Mouse (Mus musculus) limb, embryonic 13.5 days (tissue): ENCODE results near the gene Ccnf. TPM values are rescaled to one million over a fixed set of nuclear protein-coding genes. Genes with fewer than 3 reads are reported as not detected.

Experiments
- ATAC-seq: fragments of 200-750 bp; cut with Nextera tagmentation; 2 replicates; pipeline ENCODE4 v1.8.0; 2017; ENCODE audit warnings: low read depth, moderate number of reproducible peaks, moderate TSS enrichment; ENCODE audit not compliant: low FRiP score
- H3K27ac ChIP-seq: fragments of 300-500 bp; sonication (generic); 2 replicates; pipeline ENCODE4 v1.5.1; 2015; ENCODE audit warnings: inconsistent platforms, mild to moderate bottlenecking, moderate library complexity
- H3K27me3 ChIP-seq: fragments of 300-500 bp; sonication (generic); 2 replicates; pipeline ENCODE4 v1.6.1; 2015; ENCODE audit warnings: mild to moderate bottlenecking, inconsistent platforms
- H3K36me3 ChIP-seq: fragments of 300-500 bp; sonication (generic); 2 replicates; pipeline ENCODE4 v1.6.1; 2015; ENCODE audit warnings: inconsistent platforms, mild to moderate bottlenecking, moderate library complexity
- H3K4me1 ChIP-seq: fragments of 300-500 bp; sonication (generic); 2 replicates; pipeline ENCODE4 v1.6.1; 2015; ENCODE audit warnings: inconsistent platforms
- H3K4me2 ChIP-seq: fragments of 300-500 bp; sonication (generic); replicated peaks from 2 replicates; pipeline ENCODE4 v1.6.1; 2015; ENCODE audit warnings: inconsistent platforms, mild to moderate bottlenecking, moderate library complexity
- H3K4me3 ChIP-seq: fragments of 300-500 bp; sonication (generic); 2 replicates; pipeline ENCODE4 v1.5.1; 2015; ENCODE audit warnings: moderate library complexity, mild to moderate bottlenecking, inconsistent platforms
- H3K9ac ChIP-seq: fragments of 300-500 bp; sonication (generic); 2 replicates; pipeline ENCODE4 v1.6.1; 2015; ENCODE audit warnings: mild to moderate bottlenecking, inconsistent platforms
- H3K9me3 ChIP-seq: fragments of 300-500 bp; sonication (generic); 2 replicates; pipeline ENCODE4 v1.6.1; 2016; ENCODE audit warnings: inconsistent platforms
- WGBS: fragments of 180-500 bp; shearing (Covaris S2); methylation state at CpG from one replicate; pipeline ENCODE4 v1.1.7; 2015; 5-methylcytosine and 5-hydroxymethylcytosine counted together
- polyA plus RNA-seq: library from polyadenylated mRNA; unstranded; fragments of >200 nt; fragmentation: Nextera tagmentation; extraction: Ambion mirVana; gene quantifications from 2 replicates; pipeline ENCODE4 v1.2.1, GENCODE M21; 2015

The Ccnf gene
- polyA plus RNA-seq, 1 experiment from 2014 or later = 67.0 TPM

DNA sequence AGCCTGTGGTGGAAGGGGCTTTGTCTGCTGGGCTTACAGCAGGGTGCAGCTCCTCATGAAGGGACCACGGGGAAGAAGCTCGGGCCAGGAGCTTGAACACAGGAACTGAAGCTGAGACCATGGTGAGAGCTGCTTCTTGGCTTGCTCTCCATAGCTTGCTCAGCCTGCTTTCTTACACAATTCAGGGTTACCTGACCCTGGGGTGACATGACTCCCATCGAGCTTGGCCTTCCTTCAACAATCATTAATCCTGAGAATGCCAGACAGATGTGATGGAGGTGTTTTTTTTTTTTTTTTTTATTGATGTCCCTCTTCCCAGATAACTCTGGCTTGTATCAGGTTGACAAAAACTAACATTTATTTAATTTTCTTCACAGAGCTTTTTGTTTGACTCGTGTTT lies 7.7 kb upstream of the Ccnf start:
- no peak overlapping the region for H3K9ac ChIP-seq
- no peak for ATAC-seq
- H3K27ac ChIP-seq = no peak overlapping the region
- WGBS = 68% methylated on average over 4 of the region's 4 CpGs
- peaks cover 7% of the 10 kb centered on the region for H3K4me1 ChIP-seq
- no peaks in the 10 kb centered on the region; the same call in 1 of the 2 replicates for H3K9me3 ChIP-seq
- no peaks in the 10 kb centered on the region for H3K36me3 ChIP-seq
- H3K27me3 ChIP-seq = no peaks in the 10 kb centered on the region
- no peak overlapping the region for H3K4me3 ChIP-seq
- no peak overlapping the region for H3K4me2 ChIP-seq

- Histone ChIP-seq H3K27ac (no peak overlapping the region), H3K4me2 (peak overlapping the region; percentile 78), H3K4me1 (peaks cover 19% of the 10 kb centered on the region), H3K4me3 (peak overlapping the region; percentile 76; the same call in 1 of the 2 replicates), H3K27me3 (no peaks in the 10 kb centered on the region), H3K9ac (peak overlapping the region; percentile 84; the same call in 1 of the 2 replicates), H3K36me3 (peaks cover 19% of the 10 kb centered on the region), H3K9me3 (no peaks in the 10 kb centered on the region)
- ATAC-seq = no peak
- WGBS = 96% methylated on average over 2 of the region's 2 CpGs
These were observed 1.0 kb upstream of the Ccnf start for GRCm38 (mm10) chr17:24252329-24252728.

DNA sequence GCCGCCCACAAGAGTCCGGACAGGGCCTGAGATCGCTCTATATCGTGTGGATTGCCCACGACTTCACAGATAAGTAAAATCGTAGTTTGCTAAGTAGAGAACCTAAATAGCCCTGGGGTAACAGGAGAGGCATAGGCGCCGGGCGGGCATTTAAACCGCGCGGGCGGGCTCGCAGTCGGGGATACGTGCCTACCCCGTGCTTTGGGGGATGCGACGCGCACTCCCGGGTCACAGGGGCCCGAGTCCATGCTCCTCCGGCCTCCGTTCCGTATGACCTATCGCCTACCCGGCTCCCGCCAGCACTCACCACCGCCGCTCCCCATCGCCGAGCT lies 330 bp downstream of the Ccnf start:
- Histone ChIP-seq H3K4me3 (peak overlapping the region; percentile 76), H3K4me2 (peak overlapping the region; percentile 78), H3K36me3 (peaks cover 32% of the 10 kb centered on the region), H3K27me3 (no peaks in the 10 kb centered on the region), H3K4me1 (peaks cover 19% of the 10 kb centered on the region), H3K9ac (peak overlapping the region; percentile 80), H3K27ac (peak overlapping the region; percentile 77), H3K9me3 (no peaks in the 10 kb centered on the region)
- ATAC-seq = no peak
- under 1% methylated on average over 32 of the region's 32 CpGs for WGBS

DNA sequence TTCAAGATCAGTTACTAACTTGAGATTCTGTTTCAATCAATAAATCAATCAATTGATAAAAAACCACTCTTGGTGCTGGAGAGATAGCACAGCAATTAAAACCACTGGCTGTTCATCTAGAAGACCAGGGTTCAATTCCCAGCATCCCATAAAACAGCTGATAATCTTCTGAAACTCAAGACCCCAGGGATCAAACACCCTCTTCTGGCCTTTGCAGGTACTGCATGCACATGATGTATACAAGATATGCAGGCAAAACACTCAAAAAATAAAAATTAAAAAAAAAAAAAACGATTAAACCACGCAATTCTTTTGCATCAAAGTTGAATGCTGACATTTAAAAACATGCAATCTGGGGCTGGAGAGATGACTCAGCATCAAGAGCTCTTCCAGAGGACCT lies 2.6 kb downstream of the Ccnf start:
- Histone ChIP-seq H3K4me1 (peaks cover 19% of the 10 kb centered on the region), H3K36me3 (peaks cover 49% of the 10 kb centered on the region), H3K9me3 (peaks cover 9% of the 10 kb centered on the region), H3K27me3 (no peaks in the 10 kb centered on the region), H3K9ac (no peak overlapping the region), H3K4me2 (no peak overlapping the region), H3K4me3 (no peak overlapping the region), H3K27ac (no peak overlapping the region)
- no peak for ATAC-seq
- WGBS = 95% methylated on average over 2 of the region's 2 CpGs

GRCm38 (mm10) chr17:24244061-24244460 lies 7.2 kb downstream of the Ccnf start:
- H3K36me3 ChIP-seq = peaks cover 93% of the 10 kb centered on the region
- 98% methylated on average over 8 of the region's 8 CpGs for WGBS
- H3K4me1 ChIP-seq = 0 out of 2 replicates have a peak, but pooled peaks cover under 1% of the 10 kb centered on the region
- ATAC-seq = no peak
- peaks cover 11% of the 10 kb centered on the region for H3K9me3 ChIP-seq
- H3K4me3 ChIP-seq = no peak overlapping the region
- H3K27ac ChIP-seq = no peak overlapping the region
- no peak overlapping the region for H3K9ac ChIP-seq
- no peak overlapping the region for H3K4me2 ChIP-seq
- no peaks in the 10 kb centered on the region for H3K27me3 ChIP-seq

GRCm38 (mm10) chr17:24243311-24243969 lies 7.8 kb downstream of the Ccnf start:
- Histone ChIP-seq H3K9ac (no peak overlapping the region), H3K27me3 (no peaks in the 10 kb centered on the region), H3K9me3 (peaks cover 11% of the 10 kb centered on the region), H3K4me1 (no peaks in the 10 kb centered on the region), H3K4me3 (no peak overlapping the region), H3K4me2 (no peak overlapping the region), H3K36me3 (peaks cover 93% of the 10 kb centered on the region), H3K27ac (no peak overlapping the region)
- ATAC-seq = no peak
- WGBS = 89% methylated on average over 4 of the region's 4 CpGs

DNA sequence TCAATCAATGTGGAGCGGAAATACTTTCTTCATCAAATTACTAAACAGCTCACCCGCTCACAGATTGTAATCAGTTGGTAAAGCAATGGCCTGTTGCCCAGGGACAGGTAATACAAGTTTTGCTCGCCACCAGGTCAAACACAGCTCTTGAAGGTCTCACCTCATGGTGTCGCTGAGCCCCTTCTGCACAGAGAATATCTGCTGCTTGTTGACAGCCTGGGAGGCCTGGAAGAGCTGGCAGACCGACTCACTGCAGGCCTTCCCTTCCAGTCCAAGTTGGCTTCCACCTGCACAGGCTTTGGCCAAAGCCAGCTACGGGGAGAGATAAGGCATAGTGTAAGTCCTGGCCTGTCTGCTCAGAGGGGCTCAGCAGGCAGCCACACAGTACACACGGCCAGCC lies 14.4 kb downstream of the Ccnf start:
- Histone ChIP-seq H3K4me1 (no peaks in the 10 kb centered on the region), H3K9me3 (no peaks in the 10 kb centered on the region), H3K36me3 (peaks cover 100% of the 10 kb centered on the region), H3K27ac (no peak overlapping the region), H3K27me3 (no peaks in the 10 kb centered on the region), H3K4me2 (no peak overlapping the region), H3K9ac (no peak overlapping the region), H3K4me3 (no peak overlapping the region)
- 91% methylated on average over 7 of the region's 7 CpGs for WGBS
- ATAC-seq = no peak

DNA sequence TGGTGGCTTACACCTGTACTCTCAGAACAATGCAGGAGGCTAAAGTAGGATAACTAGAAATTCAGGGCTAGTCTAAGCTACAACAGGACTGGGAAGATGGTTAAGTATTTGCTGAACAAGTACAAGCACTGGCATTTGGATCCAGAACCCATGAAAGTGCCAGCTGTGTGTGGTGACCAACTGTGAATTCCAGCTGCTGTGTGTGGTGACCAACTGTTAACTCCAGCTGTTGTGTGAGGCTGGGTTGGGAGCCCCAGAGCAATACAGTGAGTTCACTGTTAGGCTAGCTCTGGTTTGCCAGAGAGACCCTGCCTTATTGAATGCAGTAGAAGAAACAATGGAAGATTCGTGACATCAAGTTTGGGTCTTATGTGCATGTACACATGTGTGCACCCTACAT lies 14.8 kb downstream of the Ccnf start:
- Histone ChIP-seq H3K4me3 (no peak overlapping the region), H3K27me3 (no peaks in the 10 kb centered on the region), H3K36me3 (peaks cover 100% of the 10 kb centered on the region), H3K4me1 (no peaks in the 10 kb centered on the region), H3K9me3 (no peaks in the 10 kb centered on the region), H3K27ac (no peak overlapping the region), H3K9ac (no peak overlapping the region), H3K4me2 (no peak overlapping the region)
- ATAC-seq = no peak
- 98% methylated on average over 1 of the region's 1 CpGs for WGBS

- ATAC-seq = no peak
- Histone ChIP-seq H3K4me3 (no peak overlapping the region), H3K4me2 (no peak overlapping the region), H3K9ac (no peak overlapping the region), H3K27me3 (no peaks in the 10 kb centered on the region), H3K27ac (no peak overlapping the region), H3K9me3 (no peaks in the 10 kb centered on the region), H3K36me3 (peaks cover 96% of the 10 kb centered on the region), H3K4me1 (no peaks in the 10 kb centered on the region)
- 77% methylated on average over 7 of the region's 7 CpGs for WGBS
These were observed 23.3 kb downstream of the Ccnf start for GRCm38 (mm10) chr17:24227941-24228340.

- no peak overlapping the region; the same call in 1 of the 2 replicates for H3K9ac ChIP-seq
- H3K9me3 ChIP-seq = no peaks in the 10 kb centered on the region
- H3K27ac ChIP-seq = no peak overlapping the region
- WGBS = 93% methylated on average over 8 of the region's 8 CpGs
- no peaks in the 10 kb centered on the region for H3K4me1 ChIP-seq
- H3K27me3 ChIP-seq = no peaks in the 10 kb centered on the region
- H3K4me3 ChIP-seq = no peak overlapping the region
- H3K36me3 ChIP-seq = peaks cover 88% of the 10 kb centered on the region
- ATAC-seq = no peak
- H3K4me2 ChIP-seq = no peak overlapping the region
These were observed 24.6 kb downstream of the Ccnf start for GRCm38 (mm10) chr17:24226721-24227120.

DNA sequence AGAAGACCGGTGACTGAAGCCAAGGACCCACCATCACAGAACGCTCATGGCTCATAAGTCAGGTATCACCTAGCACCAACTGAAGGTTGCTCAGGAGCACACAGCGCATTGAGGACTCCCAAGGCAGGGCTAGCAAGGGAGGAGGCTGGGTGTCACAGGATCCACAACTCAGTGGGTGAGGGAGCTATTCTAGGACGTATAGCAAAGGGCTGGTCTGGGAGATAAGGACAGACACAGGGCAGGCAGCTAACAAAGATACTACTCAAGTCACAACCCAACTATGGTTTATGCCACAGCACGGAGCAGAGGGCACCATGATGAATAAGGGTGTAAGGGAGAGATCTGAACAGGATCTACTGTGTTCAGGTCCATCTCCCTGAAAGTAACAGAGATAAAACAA lies 25.4 kb downstream of the Ccnf start:
- Histone ChIP-seq H3K27ac (no peak overlapping the region), H3K9ac (no peak overlapping the region), H3K9me3 (no peaks in the 10 kb centered on the region), H3K27me3 (no peaks in the 10 kb centered on the region), H3K4me1 (no peaks in the 10 kb centered on the region), H3K36me3 (peaks cover 79% of the 10 kb centered on the region), H3K4me2 (no peak overlapping the region), H3K4me3 (no peak overlapping the region)
- 92% methylated on average over 5 of the region's 5 CpGs for WGBS
- ATAC-seq = no peak

GRCm38 (mm10) chr17:24224741-24225140 lies 26.5 kb downstream of the Ccnf start:
- H3K4me2 ChIP-seq = no peak overlapping the region

DNA sequence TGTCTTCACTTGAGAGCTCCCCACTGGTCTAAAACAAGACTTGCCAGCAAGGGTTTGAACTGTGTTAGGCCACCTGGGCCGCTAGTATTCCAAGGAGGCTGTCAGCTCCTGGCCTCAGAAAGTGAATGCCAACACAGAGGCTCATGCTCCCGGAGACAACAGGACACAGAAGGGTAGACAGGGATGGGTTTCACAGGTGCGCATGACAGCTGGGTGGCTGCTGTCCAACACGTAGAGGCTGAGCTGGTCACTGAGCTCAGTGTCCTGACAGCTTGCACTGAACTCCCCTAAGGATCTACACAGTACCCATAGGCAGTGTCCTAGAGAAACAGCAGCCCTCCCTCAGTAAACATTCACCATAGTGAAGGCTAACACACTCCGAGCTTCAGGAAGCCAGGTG lies 27.8 kb downstream of the Ccnf start:
- Histone ChIP-seq H3K4me3 (no peak overlapping the region), H3K4me1 (peaks cover 14% of the 10 kb centered on the region), H3K4me2 (no peak overlapping the region), H3K27ac (no peak overlapping the region), H3K27me3 (no peaks in the 10 kb centered on the region), H3K36me3 (peaks cover 58% of the 10 kb centered on the region), H3K9ac (no peak overlapping the region), H3K9me3 (no peaks in the 10 kb centered on the region)
- 82% methylated on average over 5 of the region's 5 CpGs for WGBS
- no peak for ATAC-seq

More at GRCm38 (mm10) chr17:24224741-24225140, 26.5 kb downstream of the Ccnf start:
- no peaks in the 10 kb centered on the region for H3K9me3 ChIP-seq
- H3K36me3 ChIP-seq = peaks cover 68% of the 10 kb centered on the region
- WGBS = 82% methylated on average over 10 of the region's 10 CpGs
- no peak overlapping the region for H3K9ac ChIP-seq
- peaks cover 5% of the 10 kb centered on the region for H3K4me1 ChIP-seq
- no peak for ATAC-seq
- H3K27me3 ChIP-seq = no peaks in the 10 kb centered on the region
- no peak overlapping the region for H3K4me3 ChIP-seq
- no peak overlapping the region for H3K27ac ChIP-seq
